Comparison of ENCODE assay signal across 18 mouse cellular contexts in genomic region chr14:32093018-32093417, GRCm38 (mm10). TPM values are rescaled to one million over a fixed set of nuclear protein-coding genes. Genes with fewer than 3 reads are reported as not detected.
"Had no signal": no experiment of that assay in that cellular context is flagged by ENCODE, and none has a peak within 500 bp of the region (broad histone marks: within the 10 kb centered on the region; RNA-seq: fewer than 3 reads in every experiment).

No protein-coding gene starts in this region.

- H3K27me3 ChIP-seq: limb, embryonic 12.5 days; neural tube, embryonic 15.5 days had no signal

- H3K9me3 ChIP-seq: limb, embryonic 12.5 days; midbrain, embryonic 10.5 days; neural tube, embryonic 15.5 days had no signal

- H3K9ac ChIP-seq: limb, embryonic 12.5 days; neural tube, embryonic 15.5 days had no signal

- H3K4me2 ChIP-seq: limb, embryonic 12.5 days; neural tube, embryonic 15.5 days had no signal

- DNase-seq: kidney, postnatal 10 days; kidney, postnatal 4 days; lung, adult 18-20 months; lung, postnatal 36 days; midbrain, embryonic 14.5 days; thymus, postnatal 4 days had no signal

- H3K4me3 ChIP-seq: layer of hippocampus, adult 2 months; limb, embryonic 12.5 days; midbrain, embryonic 10.5 days; myocyte; neural tube, embryonic 15.5 days had no signal

- H3K4me1 ChIP-seq: midbrain, embryonic 10.5 days; neural tube, embryonic 15.5 days had no signal

- H3K27ac ChIP-seq: layer of hippocampus, adult 2 months; limb, embryonic 12.5 days; midbrain, embryonic 10.5 days; neural tube, embryonic 15.5 days; stomach, postnatal 0 days had no signal

RNA-seq across cellular contexts. Expression of gene Msmb, which starts 48.8 kb away (rescaled TPM):
- total RNA-seq: layer of hippocampus, adult 2 months; layer of hippocampus, postnatal 10 days; left cerebral cortex, postnatal 36 days; megakaryocyte, adult 5-6 weeks had no signal
- polyA plus RNA-seq: kidney, embryonic 14.5 days; limb, embryonic 12.5 days; lung, embryonic 16.5 days; midbrain, embryonic 10.5 days; midbrain, embryonic 14.5 days; myocyte; neural tube, embryonic 11.5 days; neural tube, embryonic 15.5 days; stomach, postnatal 0 days had no signal
